Mouse (Mus musculus) spleen, adult 18-20 months (tissue): ENCODE measurements at regions not wholly inside any gene's neighbourhood (a gene's known extent, or its start where the extent isn't known, plus 50 kb on each side); places are given as distances from the start of the nearest gene placed in this dataset.

Source experiments
- DNase-seq, 2 experiments: peaks; one replicate each; pipeline ENCODE4 v3.0.0; 2022; ENCODE audit warnings: mixed read lengths in 2 of 2

GRCm38 (mm10) chr14:104658751-104659150 lies 136.3 kb upstream of the Rnf219 start:
- no peak for DNase-seq

- no peak for DNase-seq
Observed at GRCm38 (mm10) chr14:104649980-104650379, 127.5 kb upstream of the Rnf219 start.

- no peak for DNase-seq
Observed at GRCm38 (mm10) chr14:104644626-104645025, 122.2 kb upstream of the Rnf219 start.

GRCm38 (mm10) chr14:104642783-104643182 lies 120.3 kb upstream of the Rnf219 start:
- no peak for DNase-seq

GRCm38 (mm10) chr14:104639300-104639699 lies 116.9 kb upstream of the Rnf219 start:
- no peak for DNase-seq

GRCm38 (mm10) chr14:104611467-104611866 lies 89.0 kb upstream of the Rnf219 start:
- DNase-seq = no peak

GRCm38 (mm10) chr14:104610378-104610777 lies 87.9 kb upstream of the Rnf219 start:
- DNase-seq = no peak

- no peak for DNase-seq
Observed at GRCm38 (mm10) chr14:104594851-104595250, 72.4 kb upstream of the Rnf219 start.
